In the genomic region with DNA sequence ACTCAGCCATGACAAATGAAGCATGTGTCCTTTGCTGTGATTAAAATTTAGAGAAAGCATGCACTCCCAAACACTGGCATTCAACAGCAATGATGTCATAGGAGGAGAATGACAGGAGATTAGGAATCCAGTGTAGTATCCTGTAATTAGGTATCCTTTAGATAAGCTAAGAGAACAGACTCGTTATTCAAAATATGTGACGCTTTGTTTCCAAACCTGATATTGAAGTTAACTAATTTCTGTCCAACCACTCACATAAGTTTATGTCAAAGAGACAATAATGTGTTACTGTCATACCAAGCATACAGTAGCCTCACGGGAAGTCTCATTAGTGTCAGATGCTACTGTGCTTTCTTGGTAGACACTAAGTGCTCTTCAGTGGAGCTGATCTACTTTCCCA, we compare ENCODE assay signal across 17 mouse cellular contexts.
"Had no signal": no experiment of that assay in that cellular context is flagged by ENCODE, and none has a peak within 500 bp of the region (broad histone marks: within the 10 kb centered on the region; RNA-seq: fewer than 3 reads in every experiment).

No protein-coding gene starts in this region.

- DNase-seq: kidney, postnatal 14 days; kidney, postnatal 4 days; left cerebral cortex, postnatal 4 days; liver, postnatal 0 days; lung, embryonic 14.5 days; thymus, adult 2 months; thymus, postnatal 14 days; thymus, postnatal 4 days had no signal

- H3K36me3 ChIP-seq: limb, embryonic 12.5 days; limb, embryonic 15.5 days; neural tube, embryonic 12.5 days; neural tube, embryonic 15.5 days had no signal

- H3K4me1 ChIP-seq: limb, embryonic 12.5 days; limb, embryonic 15.5 days; neural tube, embryonic 12.5 days; neural tube, embryonic 15.5 days had no signal

- H3K9me3 ChIP-seq: limb, embryonic 12.5 days; limb, embryonic 15.5 days; neural tube, embryonic 12.5 days; neural tube, embryonic 15.5 days had no signal

- H3K27me3 ChIP-seq: limb, embryonic 12.5 days; limb, embryonic 15.5 days; neural tube, embryonic 12.5 days; neural tube, embryonic 15.5 days had no signal

- H3K9ac ChIP-seq: limb, embryonic 12.5 days; limb, embryonic 15.5 days; liver, embryonic 14.5 days; liver, postnatal 0 days; lung, embryonic 14.5 days; neural tube, embryonic 12.5 days; neural tube, embryonic 15.5 days had no signal

- ATAC-seq: liver, postnatal 0 days; lung, postnatal 0 days had no signal

- H3K4me2 ChIP-seq: limb, embryonic 12.5 days; limb, embryonic 15.5 days; liver, embryonic 11.5 days; lung, embryonic 14.5 days; neural tube, embryonic 12.5 days; neural tube, embryonic 15.5 days had no signal

- H3K4me3 ChIP-seq: limb, embryonic 12.5 days; limb, embryonic 15.5 days; neural tube, embryonic 12.5 days; neural tube, embryonic 15.5 days had no signal

- H3K27ac ChIP-seq: limb, embryonic 12.5 days; limb, embryonic 15.5 days; liver, embryonic 14.5 days; macrophage; neural tube, embryonic 12.5 days; neural tube, embryonic 15.5 days; stomach, postnatal 0 days had no signal
